Mouse (Mus musculus): ENCODE results near the gene Hes7.

The Hes7 gene

DNA sequence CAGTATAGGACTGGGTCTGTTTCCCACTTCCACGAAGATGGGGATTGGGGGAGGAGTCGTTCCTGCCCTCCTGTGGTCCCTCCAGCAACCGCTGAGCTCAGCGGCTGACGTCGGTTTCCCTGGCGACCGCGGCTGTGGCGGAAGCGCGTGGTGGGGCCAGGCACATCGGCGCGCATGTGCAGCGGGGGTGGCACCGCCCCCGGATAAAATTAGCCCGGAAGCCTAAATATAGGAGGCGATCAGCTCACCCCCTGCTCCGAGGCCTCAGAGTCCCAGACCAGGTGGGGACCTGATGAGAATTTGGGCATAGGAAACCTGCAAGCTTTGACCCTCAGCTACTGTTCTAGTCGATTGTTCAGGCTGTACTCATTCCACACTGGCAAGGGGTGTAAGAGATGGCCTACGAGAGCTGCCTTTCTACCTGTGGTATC, 20.3 kb upstream of the Hes7 start:
- CTCF ChIA-PET, result interaction anchor here (1.0 to 3.3 kb wide), 3 partner anchors 9 to 34 kb away, joined by 3 to 12 read pairs (median 4); no protein-coding TSS in a partner anchor

DNA sequence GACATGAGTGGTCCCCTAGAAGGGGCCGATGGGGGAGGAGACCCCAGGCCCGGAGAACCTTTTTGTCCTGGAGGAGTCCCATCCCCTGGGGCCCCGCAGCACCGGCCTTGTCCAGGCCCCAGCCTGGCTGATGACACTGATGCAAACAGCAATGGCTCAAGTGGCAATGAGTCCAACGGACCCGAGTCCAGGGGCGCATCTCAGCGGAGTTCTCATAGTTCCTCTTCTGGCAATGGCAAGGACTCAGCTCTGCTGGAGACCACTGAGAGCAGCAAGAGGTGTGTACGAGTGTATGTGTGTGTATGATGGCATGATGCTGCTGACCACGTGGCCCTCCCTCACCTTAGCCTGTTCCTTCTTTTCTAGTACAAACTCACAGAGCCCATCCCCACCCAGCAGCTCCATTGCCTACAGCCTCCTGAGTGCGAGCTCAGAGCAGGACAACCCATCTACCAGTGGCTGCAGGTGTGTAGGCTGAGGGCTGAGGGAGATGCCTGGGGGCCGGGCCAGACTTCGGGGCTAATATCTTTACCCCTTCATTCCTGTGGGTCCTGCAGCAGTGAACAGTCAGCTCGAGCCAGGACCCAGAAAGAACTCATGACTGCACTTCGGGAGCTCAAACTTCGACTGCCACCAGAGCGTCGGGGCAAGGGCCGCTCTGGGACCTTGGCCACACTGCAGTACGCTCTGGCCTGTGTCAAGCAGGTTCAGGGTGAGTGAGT, 19.4 kb upstream of the Hes7 start:
- CTCF ChIA-PET, result interaction anchor here (0.6 to 3.3 kb wide), 5 partner anchors 8 to 317 kb away, joined by 3 to 12 read pairs (median 4); no protein-coding TSS in a partner anchor

- CTCF ChIA-PET, result interaction anchor here (0.6 to 3.3 kb wide), 4 partner anchors 9 to 316 kb away, joined by 3 to 12 read pairs (median 8); no protein-coding TSS in a partner anchor
Measured at GRCm38 (mm10) chr11:69101604-69102402, 18.4 kb upstream of the Hes7 start.

- CTCF ChIA-PET, result interaction anchor here (3.2 to 3.3 kb wide), 2 partner anchors 9 to 13 kb away, joined by 10 to 12 read pairs; no protein-coding TSS in a partner anchor
Measured at GRCm38 (mm10) chr11:69102403-69102725, 17.8 kb upstream of the Hes7 start.

- CTCF ChIA-PET, result interaction anchor here (1.5 to 3.2 kb wide), 2 partner anchors 12 to 16 kb away, joined by 3 to 10 read pairs; no protein-coding TSS in a partner anchor
Measured at GRCm38 (mm10) chr11:69103121-69103520, 17.1 kb upstream of the Hes7 start.

DNA sequence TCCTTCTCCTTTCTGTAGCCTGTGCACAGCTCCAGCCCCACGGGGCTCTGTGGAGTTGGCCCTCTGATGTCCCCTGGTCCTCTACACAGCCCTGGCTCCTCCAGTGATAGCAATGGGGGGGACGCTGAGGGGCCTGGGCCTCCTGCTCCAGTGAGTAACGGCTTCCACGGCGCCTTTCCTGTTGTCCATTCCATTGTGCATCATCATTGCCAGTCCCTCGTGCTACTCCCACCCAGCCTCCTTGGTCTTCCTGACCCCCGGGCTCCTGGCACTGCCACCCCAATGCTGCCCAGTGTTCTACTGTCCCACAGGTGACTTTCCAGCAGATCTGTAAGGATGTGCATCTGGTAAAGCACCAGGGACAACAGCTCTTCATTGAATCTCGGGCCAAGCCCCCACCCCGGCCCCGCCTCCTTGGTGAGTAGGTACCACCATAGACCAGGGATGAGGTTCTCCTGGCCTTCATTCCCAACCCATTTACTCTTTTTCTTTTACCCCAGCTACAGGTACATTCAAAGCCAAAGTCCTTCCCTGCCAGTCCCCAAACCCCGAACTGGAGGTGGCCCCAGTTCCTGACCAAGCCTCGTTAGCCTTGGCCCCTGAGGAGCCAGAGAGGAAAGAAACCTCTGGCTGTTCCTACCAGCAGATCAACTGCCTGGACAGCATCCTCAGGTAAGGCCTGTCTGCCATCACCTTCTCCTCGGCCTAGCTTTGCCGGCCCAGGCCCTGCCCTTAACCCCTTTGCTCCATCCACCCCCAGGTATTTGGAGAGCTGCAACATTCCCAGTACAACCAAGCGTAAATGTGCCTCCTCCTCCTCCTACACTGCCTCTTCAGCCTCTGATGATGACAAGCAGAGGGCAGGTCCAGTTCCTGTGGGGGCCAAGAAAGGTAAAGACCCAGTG, 16.4 kb upstream of the Hes7 start:
- CTCF ChIA-PET, result interaction anchor here (1.5 to 3.2 kb wide), 2 partner anchors 12 to 15 kb away, joined by 3 to 10 read pairs; no protein-coding TSS in a partner anchor

DNA sequence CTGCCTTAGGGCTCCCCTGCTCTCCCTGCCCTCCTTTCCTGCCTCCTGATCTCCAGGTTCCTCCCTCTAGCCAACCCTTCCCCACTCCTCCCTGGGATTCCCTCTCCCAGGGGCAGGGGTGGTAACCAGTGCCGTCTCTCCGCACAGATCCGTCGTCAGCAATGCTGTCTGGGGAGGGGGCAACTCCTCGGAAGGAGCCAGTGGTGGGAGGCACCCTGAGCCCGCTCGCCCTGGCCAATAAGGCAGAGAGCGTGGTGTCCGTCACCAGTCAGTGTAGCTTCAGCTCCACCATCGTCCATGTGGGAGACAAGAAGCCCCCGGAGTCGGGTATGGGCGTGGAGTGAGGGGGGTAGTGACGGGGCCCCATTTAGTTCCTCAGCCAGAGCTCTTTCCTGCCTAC, 15.7 kb upstream of the Hes7 start:
- CTCF ChIA-PET, result interaction anchor here (1.5 to 3.2 kb wide), 2 partner anchors 11 to 14 kb away, joined by 3 to 10 read pairs; no protein-coding TSS in a partner anchor

DNA sequence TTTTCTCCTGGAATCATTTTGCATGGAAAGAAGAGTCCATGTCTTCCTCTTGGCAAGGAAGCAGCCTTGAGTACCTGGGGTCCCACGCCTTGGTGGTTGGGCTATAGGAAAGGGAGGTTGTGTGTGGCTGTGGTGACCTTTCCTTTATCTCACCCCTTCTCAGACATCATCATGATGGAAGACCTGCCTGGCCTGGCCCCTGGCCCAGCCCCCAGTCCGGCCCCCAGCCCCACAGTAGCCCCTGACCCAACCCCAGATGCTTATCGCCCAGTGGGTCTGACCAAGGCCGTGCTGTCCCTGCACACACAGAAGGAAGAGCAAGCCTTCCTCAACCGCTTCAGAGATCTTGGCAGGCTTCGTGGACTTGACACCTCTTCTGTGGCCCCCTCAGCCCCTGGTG, 15.0 kb upstream of the Hes7 start:
- CTCF ChIA-PET, result no interaction called here

DNA sequence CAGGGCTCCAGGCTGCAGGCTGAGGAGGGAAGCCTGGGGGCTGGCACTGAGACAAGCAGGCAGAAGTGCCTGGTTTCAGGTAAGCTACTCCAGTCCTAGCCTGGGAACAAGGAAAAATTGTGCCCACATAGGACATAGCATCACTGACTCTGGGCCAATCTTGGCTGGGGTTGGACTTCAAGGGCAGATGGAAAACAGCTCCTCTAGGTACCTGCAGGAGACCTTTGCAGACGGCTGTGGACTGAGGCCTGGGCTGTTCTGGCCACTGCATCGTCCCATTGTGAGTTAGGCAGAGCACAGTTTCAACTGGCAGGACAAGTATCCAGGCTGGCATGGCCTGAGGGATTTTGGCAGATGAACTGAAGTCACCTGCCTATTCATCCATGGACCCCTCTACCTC, 14.4 kb upstream of the Hes7 start:
- CTCF ChIA-PET, result no interaction called here

DNA sequence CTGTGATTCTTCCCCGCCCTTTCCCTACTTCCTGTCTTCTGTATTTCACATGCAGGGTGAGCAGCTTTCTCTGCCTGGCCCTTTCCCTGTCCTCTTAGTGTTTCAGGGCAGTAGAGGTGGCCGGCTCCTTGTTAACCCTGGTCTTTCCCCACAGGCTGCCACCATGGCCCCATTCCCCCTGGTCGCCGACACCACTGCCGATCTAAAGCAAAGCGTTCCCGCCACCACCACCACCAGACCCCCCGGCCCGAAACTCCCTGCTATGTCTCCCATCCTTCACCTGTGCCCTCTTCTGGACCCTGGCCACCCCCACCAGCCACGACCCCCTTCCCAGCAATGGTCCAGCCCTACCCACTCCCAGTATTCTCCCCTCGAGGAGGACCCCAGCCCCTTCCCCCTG, 13.9 kb upstream of the Hes7 start:
- CTCF ChIA-PET, result no interaction called here

- CTCF ChIA-PET, result interaction anchor here (0.6 kb wide), 1 partner anchor 35 kb away, joined by 6 read pairs; no protein-coding TSS in a partner anchor
Measured at GRCm38 (mm10) chr11:69106842-69107241, 13.4 kb upstream of the Hes7 start.

DNA sequence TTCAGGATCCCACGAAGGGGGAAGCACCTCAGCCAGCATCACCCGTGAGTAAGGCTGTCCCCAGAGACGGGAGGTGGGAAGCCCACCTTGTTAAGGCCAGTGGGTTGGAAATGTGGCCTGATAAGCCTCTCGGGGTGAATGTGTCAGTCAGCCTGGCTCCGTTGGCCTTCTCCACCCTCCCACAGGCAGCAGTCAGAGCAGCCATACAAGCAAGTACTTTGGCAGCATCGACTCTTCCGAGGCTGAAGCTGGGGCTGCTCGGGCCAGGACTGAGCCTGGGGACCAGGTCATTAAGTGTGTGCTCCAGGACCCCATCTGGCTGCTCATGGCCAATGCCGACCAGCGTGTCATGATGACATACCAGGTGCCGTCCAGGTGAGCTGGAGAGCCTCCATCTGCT, 12.5 kb upstream of the Hes7 start:
- CTCF ChIA-PET, result interaction anchor here (0.5 kb wide), 1 partner anchor 904 kb away, joined by 7 read pairs; no protein-coding TSS in a partner anchor

DNA sequence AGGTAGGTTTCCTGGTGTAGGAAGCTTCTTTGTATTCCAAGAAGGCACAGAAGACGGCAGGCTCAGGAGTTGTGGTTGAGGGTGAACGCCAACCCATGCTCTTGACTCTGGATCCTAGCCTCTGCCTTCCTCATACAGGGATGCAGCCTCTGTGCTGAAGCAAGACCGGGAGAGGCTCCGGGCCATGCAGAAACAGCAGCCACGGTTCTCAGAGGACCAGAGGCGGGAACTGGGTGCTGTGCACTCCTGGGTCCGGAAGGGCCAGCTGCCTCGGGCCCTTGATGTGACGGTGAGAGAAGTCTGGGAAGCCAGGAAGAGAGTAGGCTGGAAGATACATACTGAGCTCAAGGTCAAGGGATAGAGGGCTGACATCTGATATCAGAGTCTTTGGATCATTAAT, 12.0 kb upstream of the Hes7 start:
- CTCF ChIA-PET, result interaction anchor here (0.9 kb wide), 1 partner anchor 16 kb away, joined by 4 read pairs; no protein-coding TSS in a partner anchor

- CTCF ChIA-PET, result interaction anchor here (0.8 to 2.6 kb wide), 4 partner anchors 8 to 17 kb away, joined by 4 to 12 read pairs (median 4); no protein-coding TSS in a partner anchor
Measured at GRCm38 (mm10) chr11:69109032-69109900, 10.9 kb upstream of the Hes7 start.

DNA sequence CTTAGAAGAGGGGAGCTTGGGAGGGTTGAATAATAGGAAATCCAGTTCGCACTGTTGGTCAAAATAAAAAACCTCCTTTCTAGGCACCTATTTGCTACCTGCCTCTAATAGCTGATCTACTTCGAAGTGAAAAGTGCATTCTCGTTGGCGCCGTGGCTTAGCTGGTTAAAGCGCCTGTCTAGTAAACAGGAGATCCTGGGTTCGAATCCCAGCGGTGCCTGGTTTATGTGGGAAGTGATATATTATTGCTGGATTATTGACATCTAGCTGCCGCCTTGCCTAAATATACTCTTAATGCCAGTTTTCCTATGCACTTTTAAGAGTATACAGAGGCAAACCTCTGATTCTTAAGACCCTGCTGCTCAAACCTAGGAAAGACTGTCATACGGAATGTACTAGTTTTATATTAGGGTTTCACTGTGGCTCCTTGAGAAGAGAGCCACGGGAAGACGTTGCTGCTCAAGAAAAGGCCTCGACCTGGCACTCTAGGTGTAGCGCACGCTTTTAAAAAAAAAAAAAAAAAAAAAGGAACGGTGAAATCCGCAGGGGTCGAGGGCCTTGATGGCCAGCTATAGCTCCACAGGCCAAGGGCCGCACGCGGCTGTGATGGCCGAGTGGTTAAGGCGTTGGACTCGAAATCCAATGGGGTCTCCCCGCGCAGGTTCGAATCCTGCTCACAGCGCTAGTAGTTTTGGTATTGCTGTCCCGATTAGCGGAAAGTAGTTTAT, 9.7 kb upstream of the Hes7 start:
- CTCF ChIA-PET, result interaction anchor here (0.7 to 2.6 kb wide), 4 partner anchors 9 to 47 kb away, joined by 3 to 12 read pairs (median 4); no protein-coding TSS in a partner anchor

- CTCF ChIA-PET, result interaction anchor here (0.5 to 2.6 kb wide), 4 partner anchors 10 to 48 kb away, joined by 3 to 12 read pairs (median 5); no protein-coding TSS in a partner anchor
Measured at GRCm38 (mm10) chr11:69111051-69111810, 9.0 kb upstream of the Hes7 start.

DNA sequence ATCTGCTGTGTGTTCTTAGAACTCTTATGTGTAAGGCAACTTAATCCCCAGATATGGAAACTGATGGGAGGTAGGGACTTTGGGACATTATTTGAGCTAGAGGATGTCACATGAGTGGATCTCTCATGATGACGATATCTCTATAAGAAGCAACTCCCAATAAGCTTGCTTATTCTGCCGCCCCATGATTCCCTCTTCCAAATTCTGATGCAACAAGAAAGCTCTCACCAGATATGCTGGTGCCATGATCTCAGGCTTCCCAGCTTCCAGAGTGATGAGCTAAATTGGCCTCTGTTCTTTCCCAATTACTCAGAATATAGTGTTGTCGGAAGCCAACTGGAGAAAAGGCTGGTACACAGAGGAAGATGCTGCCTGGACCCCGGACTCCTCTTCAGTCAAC, 8.3 kb upstream of the Hes7 start:
- CTCF ChIA-PET, result interaction anchor here (0.5 to 2.6 kb wide), 3 partner anchors 11 to 44 kb away, joined by 4 to 12 read pairs (median 6); no protein-coding TSS in a partner anchor

DNA sequence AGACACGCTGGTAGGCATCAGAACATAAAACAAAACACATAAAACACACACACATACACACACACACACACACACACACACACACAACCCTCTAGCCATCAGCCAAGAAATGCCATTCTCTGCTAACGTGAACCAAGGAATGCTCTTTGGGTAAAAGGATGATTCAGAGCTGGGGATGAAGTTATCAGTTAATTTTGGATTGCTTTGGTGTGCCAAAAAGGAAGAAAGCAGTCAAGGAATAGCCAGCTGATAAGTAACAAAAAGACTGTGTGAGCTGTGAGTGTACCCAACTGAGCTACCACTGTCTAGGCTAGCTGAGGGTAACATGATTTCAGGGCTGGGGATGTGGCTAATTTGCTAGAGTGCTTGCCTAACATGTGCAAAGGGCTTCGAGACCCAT, 6.2 kb upstream of the Hes7 start:
- CTCF ChIA-PET, result interaction anchor here (0.6 to 2.8 kb wide), 4 partner anchors 8 to 513 kb away, joined by 3 to 10 read pairs (median 4); no protein-coding TSS in a partner anchor

All from spleen, embryonic (tissue).